Mouse (Mus musculus): ENCODE measurements around the gene Dusp3.
A peak's percentile ranks its signal among the peaks of the same experiment; 100 is the strongest.
"Not testable (repeated sequence)": the region's sequence is repeated elsewhere in the genome, so short reads cannot be mapped to it uniquely, and the experiment has no call there.

Gene Dusp3

DNA sequence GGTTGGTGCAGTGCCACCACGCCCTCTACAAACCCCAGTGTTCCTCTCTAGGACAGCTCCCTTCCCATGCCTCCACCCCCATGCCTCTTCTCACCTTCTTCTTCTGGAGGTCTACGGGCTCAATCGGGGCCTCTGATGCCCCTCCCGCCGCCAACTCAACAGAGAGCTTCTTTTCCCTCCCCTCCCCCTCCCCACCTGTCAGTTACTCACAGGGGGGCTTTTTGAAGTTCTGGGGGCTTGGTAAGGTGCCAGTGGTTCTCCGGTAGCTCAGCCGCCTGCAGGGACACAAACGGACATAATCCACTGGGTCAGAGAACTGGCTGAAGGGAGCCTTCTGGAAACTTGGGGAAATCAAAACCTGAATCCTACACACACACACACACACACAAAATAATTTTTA lies 24.7 kb upstream of the Dusp3 start:
- no peak for DNase-seq (ENCODE audit: low read depth in 1 of 2, low spot score in 2 of 2)

GRCm38 (mm10) chr11:102010140-102010539 lies 23.3 kb upstream of the Dusp3 start:
- DNase-seq (ENCODE audit: low read depth in 1 of 2, low spot score in 2 of 2), result no peak

DNA sequence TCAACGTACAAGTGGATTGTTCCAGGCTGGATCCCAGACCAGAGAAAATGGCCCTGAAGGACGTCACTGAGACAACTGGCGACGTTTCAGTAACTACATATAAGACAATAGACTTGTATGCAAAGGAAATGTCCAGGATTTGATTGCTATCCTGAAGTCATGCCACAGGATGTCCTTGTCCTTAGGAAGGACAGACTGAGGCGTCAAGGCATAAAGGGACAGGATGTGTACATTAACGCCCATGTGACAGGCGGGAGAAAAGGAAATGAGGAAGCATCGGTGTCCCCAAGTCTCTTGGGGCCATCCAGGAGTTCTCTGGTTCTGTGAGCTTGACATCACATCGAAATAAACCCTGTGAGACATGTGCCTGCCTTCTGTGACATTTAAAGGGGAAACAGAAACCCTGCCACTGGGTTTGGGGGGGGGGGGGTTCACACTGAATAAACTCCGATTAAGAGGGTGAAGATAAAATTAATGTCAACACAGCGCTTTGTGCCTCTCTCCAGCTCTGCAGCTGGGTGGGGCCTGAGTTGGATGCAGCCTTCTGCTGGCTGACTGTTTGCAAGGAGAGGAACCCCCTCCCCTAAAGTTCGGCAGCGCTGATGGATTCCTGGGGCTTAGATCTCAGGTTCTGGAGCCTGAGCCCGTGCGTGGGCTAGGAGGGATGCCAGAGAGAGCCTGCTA lies 22.3 kb upstream of the Dusp3 start:
- no peak for DNase-seq (ENCODE audit: low read depth in 1 of 2, low spot score in 2 of 2)

DNA sequence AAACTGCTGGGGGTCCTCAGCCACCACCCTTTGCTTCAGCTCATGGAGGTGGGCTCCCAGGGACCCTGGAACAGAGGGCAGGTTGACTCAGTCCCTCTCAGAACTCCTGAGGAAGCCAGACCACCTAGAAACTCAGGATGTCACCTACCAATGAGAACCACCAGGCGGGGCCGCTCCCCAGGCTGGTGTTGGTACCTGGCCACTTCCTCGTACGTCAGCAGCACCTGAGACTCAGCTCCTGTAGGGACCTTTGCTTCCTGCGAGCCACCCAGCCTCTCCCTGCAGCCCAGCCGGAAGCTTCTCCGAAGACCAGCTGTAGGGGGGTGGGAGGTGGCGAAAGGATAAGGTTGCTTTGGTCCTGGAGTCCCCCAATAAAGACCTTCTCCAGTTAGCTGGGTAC lies 21.6 kb upstream of the Dusp3 start:
- no peak for DNase-seq (ENCODE audit: low read depth in 1 of 2, low spot score in 2 of 2)

- DNase-seq (ENCODE audit: low read depth in 1 of 2, low spot score in 2 of 2), result no peak
These were observed 19.9 kb upstream of the Dusp3 start for GRCm38 (mm10) chr11:102006688-102007087.

DNA sequence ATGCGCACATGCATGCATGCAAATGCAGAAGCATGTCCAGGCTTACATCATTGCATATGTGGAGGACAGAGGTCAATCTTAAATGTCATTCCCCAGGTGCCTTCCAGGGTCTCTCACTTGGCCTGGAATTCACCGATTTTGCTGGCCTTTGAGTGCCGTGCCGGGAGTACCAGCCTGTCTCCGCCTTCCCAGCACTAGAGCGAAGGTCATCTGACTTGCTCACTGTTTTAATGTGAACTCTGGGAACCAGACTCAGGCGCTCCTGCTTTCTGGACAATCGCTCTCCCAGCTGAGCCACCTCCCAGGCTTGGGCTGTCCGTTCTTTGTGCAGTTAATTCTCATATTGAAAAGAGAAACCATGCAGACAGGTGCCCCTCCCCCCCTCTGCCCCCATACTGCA lies 19.5 kb upstream of the Dusp3 start:
- DNase-seq (ENCODE audit: low read depth in 1 of 2, low spot score in 2 of 2), result no peak

GRCm38 (mm10) chr11:102004251-102004650 lies 17.4 kb upstream of the Dusp3 start:
- DNase-seq (ENCODE audit: low read depth in 1 of 2, low spot score in 2 of 2), result no peak

GRCm38 (mm10) chr11:101999466-101999865 lies 12.7 kb upstream of the Dusp3 start:
- DNase-seq (ENCODE audit: low read depth in 1 of 2, low spot score in 2 of 2), result no peak

GRCm38 (mm10) chr11:101998258-101998657 lies 11.4 kb upstream of the Dusp3 start:
- DNase-seq (ENCODE audit: low read depth in 1 of 2, low spot score in 2 of 2), result no peak

DNA sequence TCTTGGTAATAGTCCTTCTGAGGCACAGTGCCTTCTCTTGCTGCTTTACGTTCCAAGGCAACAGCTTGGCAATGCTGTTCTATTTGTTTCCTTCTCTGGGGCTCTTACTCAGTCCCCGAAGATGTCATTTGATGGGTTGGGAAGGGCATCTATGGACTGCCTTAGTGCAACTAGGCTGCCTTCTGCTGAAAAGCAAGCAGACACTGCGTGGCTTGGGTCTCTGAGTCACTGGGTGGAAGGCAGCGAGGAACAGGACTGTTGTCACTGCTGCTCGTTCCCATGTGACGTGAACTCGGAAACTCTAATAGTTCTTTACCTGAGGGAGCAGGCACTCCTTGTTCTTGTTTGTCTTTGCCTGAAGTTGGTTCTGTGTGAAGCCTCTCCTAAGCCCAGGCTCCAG lies 9.1 kb upstream of the Dusp3 start:
- DNase-seq (ENCODE audit: low read depth in 1 of 2, low spot score in 2 of 2), result no peak

- DNase-seq (ENCODE audit: low read depth in 1 of 2, low spot score in 2 of 2), result no peak
These were observed 7.3 kb upstream of the Dusp3 start for GRCm38 (mm10) chr11:101994100-101994499.

GRCm38 (mm10) chr11:101992411-101992810 lies 5.6 kb upstream of the Dusp3 start:
- no peak for DNase-seq (ENCODE audit: low read depth in 1 of 2, low spot score in 2 of 2)

DNA sequence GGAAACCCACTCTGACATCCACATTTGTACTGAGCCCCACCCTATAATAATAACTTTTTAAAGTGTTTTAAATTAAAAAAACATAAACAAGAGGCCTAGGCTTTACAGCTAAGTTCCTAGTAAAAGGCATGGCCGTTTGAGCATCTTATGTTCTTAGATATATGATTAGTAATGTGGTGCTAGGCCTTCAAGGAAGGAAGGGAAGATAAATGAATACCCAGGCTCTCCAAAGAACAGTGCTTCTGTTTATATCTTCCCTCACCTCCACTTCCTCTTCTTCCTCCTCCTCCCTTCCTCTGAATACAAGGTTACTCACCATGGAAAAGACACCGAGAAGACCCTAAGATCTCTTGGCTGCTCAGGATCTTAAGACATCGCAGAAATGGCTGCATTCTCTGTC lies 5.0 kb upstream of the Dusp3 start:
- DNase-seq (ENCODE audit: low read depth in 1 of 2, low spot score in 2 of 2), result no peak

DNA sequence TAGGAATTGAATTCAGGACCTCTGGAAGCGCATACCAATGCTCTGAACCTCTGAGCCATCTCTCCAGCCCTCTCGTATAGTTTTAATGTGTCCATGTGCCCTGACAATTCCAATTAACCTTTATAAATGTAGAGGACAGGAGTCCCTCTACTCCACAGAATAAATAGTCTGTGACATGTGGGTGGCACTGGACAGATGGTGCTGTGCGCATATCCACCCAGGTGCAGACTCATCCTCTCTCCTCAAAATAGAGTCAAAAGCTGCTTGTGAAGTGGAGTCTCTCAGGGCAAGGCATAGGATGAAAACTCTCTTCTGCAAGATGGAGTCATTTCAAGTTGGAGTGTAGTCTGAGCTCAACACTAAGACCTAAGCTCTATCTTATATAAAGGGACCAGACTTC lies 3.4 kb upstream of the Dusp3 start:
- no peak for DNase-seq (ENCODE audit: low read depth in 1 of 2, low spot score in 2 of 2)

- DNase-seq (ENCODE audit: low read depth in 1 of 2, low spot score in 2 of 2), result peak in 1 of 2 experiments; percentile 69
These were observed 823 bp downstream of the Dusp3 start for GRCm38 (mm10) chr11:101985990-101986389.

GRCm38 (mm10) chr11:101985450-101985849 lies 1.4 kb downstream of the Dusp3 start:
- DNase-seq (ENCODE audit: low read depth in 1 of 2, low spot score in 2 of 2), result not testable (repeated sequence)

DNA sequence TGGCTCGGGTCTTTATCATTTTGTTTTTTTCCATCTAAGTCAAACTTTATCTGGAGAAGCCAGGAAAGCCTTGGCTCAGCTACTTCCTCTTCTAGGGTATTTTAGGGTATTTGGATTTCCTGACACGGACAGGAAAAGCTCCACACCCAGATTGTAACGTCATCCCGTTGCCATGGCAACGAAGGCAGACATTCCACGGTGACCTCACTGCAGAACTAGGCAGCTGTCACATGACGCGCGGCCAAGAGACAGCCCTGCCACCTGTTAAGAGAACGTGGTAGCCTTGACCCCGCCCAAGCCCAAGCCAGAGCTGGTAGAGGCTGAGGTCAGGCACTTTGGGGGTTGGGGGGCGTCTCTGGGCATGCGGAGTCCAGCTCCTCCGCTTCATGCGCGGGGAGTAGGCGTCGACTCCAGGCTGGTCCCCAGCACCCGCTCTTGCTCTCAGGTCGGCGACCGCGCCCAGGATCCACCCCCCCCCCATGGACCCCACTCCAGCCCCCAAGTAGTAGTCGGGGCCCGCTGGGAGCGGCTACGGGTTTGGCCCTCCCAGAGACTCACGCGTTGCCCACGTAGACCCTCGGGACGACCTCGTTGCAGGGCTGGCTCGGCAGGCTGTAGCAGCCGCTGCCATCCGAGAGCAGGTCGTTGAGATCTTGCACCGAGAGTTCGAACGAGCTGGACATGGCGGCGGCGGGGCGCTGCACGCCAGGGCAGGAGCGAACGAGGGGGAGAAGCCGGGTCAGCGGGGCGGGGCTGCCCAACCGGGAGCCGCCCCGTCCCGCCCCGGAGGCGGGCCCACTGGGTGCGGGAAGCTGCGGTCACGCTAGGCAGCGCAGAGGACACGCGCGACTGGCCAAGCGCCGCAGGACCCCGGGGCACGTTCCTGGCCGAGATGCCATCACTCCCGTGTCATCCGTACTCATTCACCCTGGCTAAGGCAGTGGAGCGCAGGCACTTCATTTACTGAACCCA lies 2.5 kb downstream of the Dusp3 start, which contains the start of gene Cfap97d1:
Gene Cfap97d1, plus strand, starts transcription at position 226 of the 972 bp plus-strand sequence.
- peak; percentile 93 to 94 for DNase-seq (ENCODE audit: low read depth in 1 of 2, low spot score in 2 of 2)

- DNase-seq (ENCODE audit: low read depth in 1 of 2, low spot score in 2 of 2), result no peak
These were observed 3.3 kb downstream of the Dusp3 start for GRCm38 (mm10) chr11:101983431-101983921.

DNA sequence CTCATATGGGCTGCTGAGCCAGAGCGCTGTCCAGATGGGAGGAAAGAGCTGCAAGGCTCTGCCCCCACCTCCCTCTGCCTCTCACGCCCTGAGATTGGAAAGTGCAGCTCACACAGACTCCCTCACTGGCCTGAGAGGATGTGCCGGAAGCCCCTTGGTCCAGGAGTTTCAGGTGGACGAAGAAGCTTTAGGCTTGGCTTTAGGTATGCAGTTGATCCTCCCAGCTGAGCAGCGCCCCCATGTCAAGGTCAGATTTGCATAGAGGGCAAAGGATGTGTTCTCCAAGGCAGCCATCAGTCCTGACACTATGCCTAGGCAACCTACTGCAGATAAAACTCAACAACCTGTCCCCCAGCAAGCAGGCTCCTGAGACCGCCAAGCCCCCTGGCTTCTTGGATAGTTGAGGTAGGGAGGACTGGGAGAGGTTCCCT lies 3.8 kb downstream of the Dusp3 start:
- DNase-seq (ENCODE audit: low read depth in 1 of 2, low spot score in 2 of 2), result no peak

- peak; percentile 68 to 77 for DNase-seq (ENCODE audit: low read depth in 1 of 2, low spot score in 2 of 2)
These were observed 5.0 kb downstream of the Dusp3 start for GRCm38 (mm10) chr11:101981850-101982249.

DNA sequence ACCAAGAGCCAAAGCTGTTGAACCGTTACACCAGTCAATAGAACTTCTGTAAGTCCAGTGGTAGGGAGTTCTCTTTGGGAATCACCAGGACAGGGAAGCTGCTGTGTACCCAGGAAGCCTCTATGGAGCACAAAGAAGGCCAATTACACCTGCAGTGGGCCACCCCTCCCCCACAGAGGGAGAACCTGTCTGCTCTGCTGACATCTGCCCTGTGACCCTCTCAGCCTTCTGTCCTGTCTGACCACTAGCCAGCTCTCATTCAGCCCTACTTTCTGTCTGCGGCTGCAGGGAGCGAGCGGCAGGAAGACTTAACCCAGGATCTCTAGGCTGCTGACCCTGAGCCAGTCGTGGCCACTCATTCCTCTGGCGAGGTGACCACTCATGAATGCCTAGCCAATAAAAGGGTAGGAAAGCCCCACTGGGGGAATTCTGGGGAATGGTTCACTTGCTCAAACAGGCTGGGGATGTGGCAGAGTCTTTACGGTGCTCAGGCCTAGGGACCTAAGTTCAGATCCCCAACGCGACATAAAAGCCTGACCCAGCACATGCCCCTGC lies 6.1 kb downstream of the Dusp3 start:
- DNase-seq (ENCODE audit: low read depth in 1 of 2, low spot score in 2 of 2), result no peak

DNA sequence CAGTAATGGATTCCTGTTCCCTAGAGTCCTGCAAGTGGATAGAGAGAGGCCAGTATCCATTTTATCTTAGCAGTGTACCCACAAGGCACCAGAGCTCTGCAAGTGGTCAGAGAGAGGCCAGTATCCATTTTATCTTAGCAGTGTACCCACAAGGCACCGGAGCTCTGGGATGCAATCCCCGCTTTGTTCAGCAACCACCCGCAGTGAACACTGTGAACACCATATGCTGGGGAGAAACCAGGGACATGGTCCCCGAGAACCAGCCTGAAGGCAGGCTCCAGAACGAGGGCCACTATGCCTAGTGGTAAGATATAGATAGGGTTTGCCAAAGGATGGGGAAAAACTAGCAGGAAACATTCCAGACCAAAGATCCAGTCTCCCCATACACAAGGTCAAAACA lies 7.7 kb downstream of the Dusp3 start:
- no peak for DNase-seq (ENCODE audit: low read depth in 1 of 2, low spot score in 2 of 2)
